Mouse (Mus musculus) adrenal gland, postnatal 14 days (tissue): ENCODE data around the gene Apeh. TPM values are rescaled to one million over a fixed set of nuclear protein-coding genes. Genes with fewer than 3 reads are reported as not detected.
A peak's percentile ranks its signal among the peaks of the same experiment; 100 is the strongest.

Experiments used
- DNase-seq: peaks from one replicate; pipeline ENCODE4 v3.0.0; 2021; ENCODE audit warnings: mixed read lengths
- total RNA-seq: library from RNA; stranded (reverse); gene quantifications from 2 replicates; pipeline ENCODE4 v1.2.3, GENCODE M21; 2021

Gene Apeh
- total RNA-seq, 1 experiment from 2014 or later, result 76.2 TPM

GRCm38 (mm10) chr9:108080168-108080567 is 14.2 kb downstream of the Apeh start, which contains the start of gene Mst1:
TSS of gene Mst1 (plus strand) at chr9:108080436.
- DNase-seq, result no peak

- no peak for DNase-seq
Observed at GRCm38 (mm10) chr9:108073141-108073930, 21.1 kb downstream of the Apeh start.

GRCm38 (mm10) chr9:108072481-108072924 is 21.9 kb downstream of the Apeh start:
- DNase-seq, result no peak

GRCm38 (mm10) chr9:108071801-108072200 is 22.6 kb downstream of the Apeh start:
- no peak for DNase-seq

GRCm38 (mm10) chr9:108069529-108069928 is 24.9 kb downstream of the Apeh start:
- DNase-seq, result no peak

GRCm38 (mm10) chr9:108069007-108069406 is 25.4 kb downstream of the Apeh start:
- DNase-seq, result no peak

GRCm38 (mm10) chr9:108067900-108068299 is 26.5 kb downstream of the Apeh start:
- peak; percentile 89 for DNase-seq

- no peak for DNase-seq
Observed at GRCm38 (mm10) chr9:108067199-108067598, 27.2 kb downstream of the Apeh start.

GRCm38 (mm10) chr9:108065491-108066011 is 28.9 kb downstream of the Apeh start:
- DNase-seq, result peak; percentile 82

- DNase-seq, result no peak
Observed at GRCm38 (mm10) chr9:108063361-108063760, 31.0 kb downstream of the Apeh start.

- DNase-seq, result no peak
Observed at GRCm38 (mm10) chr9:108062142-108062541, 32.3 kb downstream of the Apeh start.

- peak; percentile 9 for DNase-seq
Observed at GRCm38 (mm10) chr9:108058291-108058690, 36.1 kb downstream of the Apeh start.

GRCm38 (mm10) chr9:108057262-108057562 is 37.2 kb downstream of the Apeh start:
- peak; percentile 75 for DNase-seq

- DNase-seq, result peak; percentile 29
Observed at GRCm38 (mm10) chr9:108056361-108057261, 37.8 kb downstream of the Apeh start.

- DNase-seq, result no peak
Observed at GRCm38 (mm10) chr9:108055661-108056237, 38.7 kb downstream of the Apeh start.

- DNase-seq, result peak; percentile 12
Observed at GRCm38 (mm10) chr9:108055061-108055460, 39.3 kb downstream of the Apeh start.

GRCm38 (mm10) chr9:108054331-108055040 is 39.9 kb downstream of the Apeh start:
- DNase-seq, result peak; percentile 6

GRCm38 (mm10) chr9:108053665-108054225 is 40.7 kb downstream of the Apeh start:
- DNase-seq, result no peak

GRCm38 (mm10) chr9:108052885-108053664 is 41.3 kb downstream of the Apeh start, which contains the start of gene Amigo3:
TSS of gene Amigo3 (plus strand) at chr9:108053159.
- DNase-seq, result peak; percentile 97

- no peak for DNase-seq
Observed at GRCm38 (mm10) chr9:108052411-108052810, 42.0 kb downstream of the Apeh start.

- peak; percentile 3 for DNase-seq
Observed at GRCm38 (mm10) chr9:108051931-108052220, 42.5 kb downstream of the Apeh start.
